Mouse (Mus musculus) midbrain, embryonic 10.5 days (tissue): Measurements from ENCODE around the gene Kiss1. TPM values are rescaled to one million over a fixed set of nuclear protein-coding genes. Genes with fewer than 3 reads are reported as not detected.

Source experiments
- DNase-seq: peaks from one replicate; pipeline ENCODE4 v3.0.0-alpha.2; 2017; ENCODE audit warnings: low spot score
- H3K27ac ChIP-seq: fragments of 300-500 bp; sonication (generic); replicated peaks from 2 replicates; pipeline ENCODE4 v1.5.1; 2016; ENCODE audit warnings: mild to moderate bottlenecking
- H3K27me3 ChIP-seq: fragments of 300-500 bp; sonication (generic); 2 replicates; pipeline ENCODE4 v1.6.1; 2016; ENCODE audit warnings: low read depth, mild to moderate bottlenecking; ENCODE audit not compliant: poor library complexity, severe bottlenecking
- H3K36me3 ChIP-seq: fragments of 300-500 bp; sonication (generic); 2 replicates; pipeline ENCODE4 v1.6.1; 2016; ENCODE audit warnings: mild to moderate bottlenecking, moderate library complexity
- H3K4me1 ChIP-seq: fragments of 300-500 bp; sonication (generic); 2 replicates; pipeline ENCODE4 v1.6.1; 2016
- H3K4me3 ChIP-seq: fragments of 300-500 bp; sonication (generic); 2 replicates; pipeline ENCODE4 v1.5.1; 2016; ENCODE audit warnings: mild to moderate bottlenecking, moderate library complexity
- H3K9me3 ChIP-seq: fragments of 300-500 bp; sonication (generic); replicated peaks from 2 replicates; pipeline ENCODE4 v1.6.1; 2016; ENCODE audit warnings: mild to moderate bottlenecking
- WGBS: fragments of 180-500 bp; shearing (Covaris S2); methylation state at CpG from one replicate; pipeline ENCODE4 v1.1.7; 2016; 5-methylcytosine and 5-hydroxymethylcytosine counted together
- polyA plus RNA-seq: library from polyadenylated mRNA; unstranded; fragments of >200 nt; fragmentation: Nextera tagmentation; extraction: Ambion mirVana; gene quantifications from 2 replicates; pipeline ENCODE4 v1.2.1, GENCODE M21; 2016

Gene Kiss1
- polyA plus RNA-seq, 1 experiment from 2014 or later = not detected

DNA sequence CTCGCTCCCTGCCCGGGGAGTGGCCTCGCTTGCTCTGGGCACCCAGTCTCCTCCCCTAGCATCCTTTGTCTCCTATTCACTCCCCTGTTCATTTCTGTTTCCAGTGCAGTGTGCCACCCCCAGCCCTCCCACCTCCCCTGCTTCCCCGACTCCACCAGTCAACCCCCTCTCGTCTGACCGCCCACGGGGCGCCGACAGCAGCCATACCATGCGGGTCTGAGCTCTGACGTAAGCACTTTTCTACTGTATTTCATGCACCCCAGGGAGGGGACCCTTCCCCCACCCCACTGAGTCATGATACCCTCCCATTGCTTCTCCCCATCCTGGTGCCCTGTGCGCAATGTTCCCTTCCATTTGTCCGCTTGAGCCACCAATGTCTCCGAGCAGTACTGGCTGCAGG lies 22.9 kb upstream of the Kiss1 start:
- H3K27me3 ChIP-seq = peaks cover 21% of the 10 kb centered on the region
- H3K9me3 ChIP-seq = no peaks in the 10 kb centered on the region
- H3K27ac ChIP-seq = no peak overlapping the region
- H3K36me3 ChIP-seq = peaks cover 74% of the 10 kb centered on the region
- H3K4me3 ChIP-seq = no peak overlapping the region
- no peak for DNase-seq
- peaks cover 23% of the 10 kb centered on the region for H3K4me1 ChIP-seq
- WGBS = 44% methylated on average over 14 of the region's 14 CpGs

- Histone ChIP-seq H3K4me3 (no peak overlapping the region), H3K27ac (no peak overlapping the region), H3K9me3 (no peaks in the 10 kb centered on the region), H3K4me1 (peaks cover 13% of the 10 kb centered on the region), H3K36me3 (peaks cover 37% of the 10 kb centered on the region), H3K27me3 (peaks cover 21% of the 10 kb centered on the region)
- WGBS = 69% methylated on average over 3 of the region's 3 CpGs
- no peak for DNase-seq
These were observed 19.1 kb upstream of the Kiss1 start for GRCm38 (mm10) chr1:133302540-133302939.

GRCm38 (mm10) chr1:133306842-133307241 lies 14.8 kb upstream of the Kiss1 start:
- WGBS = 7% methylated on average over 4 of the region's 4 CpGs
- DNase-seq = peak; percentile 83
- peak overlapping the region; percentile 70; the same call in 1 of the 2 replicates for H3K27ac ChIP-seq
- H3K4me3 ChIP-seq = no peak overlapping the region
- no peaks in the 10 kb centered on the region for H3K9me3 ChIP-seq
- H3K27me3 ChIP-seq = peaks cover 4% of the 10 kb centered on the region; the same call in 1 of the 2 replicates
- no peaks in the 10 kb centered on the region for H3K36me3 ChIP-seq
- H3K4me1 ChIP-seq = peaks cover 9% of the 10 kb centered on the region

DNA sequence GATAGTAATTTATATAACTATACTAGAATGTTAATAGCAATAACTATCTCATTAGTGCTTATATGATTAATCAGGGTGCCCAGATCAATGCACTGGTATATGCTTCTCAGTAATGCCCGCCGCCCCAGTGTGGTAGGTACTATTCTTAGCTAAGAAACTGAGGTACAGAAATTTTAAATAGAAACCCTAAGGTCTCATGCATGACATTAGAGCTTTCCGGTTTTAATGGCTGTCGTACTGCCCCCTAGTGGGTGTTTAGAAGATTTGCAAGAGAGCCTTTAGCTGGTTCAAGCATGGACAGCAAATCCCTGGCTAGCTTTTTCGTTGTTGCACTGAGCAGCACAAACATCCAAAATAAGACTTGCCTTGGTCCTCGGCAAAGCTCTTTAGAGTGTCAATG lies 14.4 kb upstream of the Kiss1 start:
- Histone ChIP-seq H3K27me3 (peaks cover 4% of the 10 kb centered on the region; the same call in 1 of the 2 replicates), H3K9me3 (no peaks in the 10 kb centered on the region), H3K27ac (no peak overlapping the region), H3K4me1 (peaks cover 14% of the 10 kb centered on the region), H3K4me3 (no peak overlapping the region), H3K36me3 (no peaks in the 10 kb centered on the region)
- DNase-seq = peak; percentile 43
- 21% methylated on average over 6 of the region's 6 CpGs for WGBS

DNA sequence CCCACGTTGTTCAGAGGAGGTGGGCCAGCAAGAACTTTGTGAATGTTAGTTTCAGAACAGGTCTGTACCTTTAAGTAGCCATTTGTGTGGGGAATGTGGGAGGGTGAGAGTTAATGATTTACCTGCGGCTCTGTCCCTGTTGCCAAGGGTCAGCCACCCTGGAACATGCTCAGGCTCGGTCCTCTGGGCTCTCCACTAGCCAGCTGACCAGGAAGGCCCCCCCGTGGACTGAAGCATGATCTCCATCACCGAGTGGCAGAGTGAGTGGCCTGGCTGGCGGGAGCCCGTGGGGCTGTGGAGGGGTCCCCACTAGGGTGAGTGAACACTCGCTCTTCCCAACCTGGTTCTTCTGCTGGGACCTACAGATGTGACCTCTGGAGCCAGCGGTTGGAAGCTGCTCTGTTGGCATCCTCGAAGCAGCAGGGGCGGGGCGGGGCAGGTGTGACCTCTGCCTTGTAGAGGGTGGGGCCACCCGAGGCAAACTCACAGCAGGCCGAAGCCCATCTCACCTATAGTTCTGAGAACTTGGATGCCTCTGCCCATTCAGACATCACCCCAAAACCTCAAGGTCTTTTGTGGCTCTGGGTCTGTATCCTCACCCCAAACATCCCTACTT lies 11.9 kb upstream of the Kiss1 start, which contains the start of gene Golt1a:
Gene Golt1a (plus strand): TSS at position 149 of the 616 bp plus-strand sequence.
- H3K4me1 ChIP-seq = peaks cover 17% of the 10 kb centered on the region
- H3K36me3 ChIP-seq = no peaks in the 10 kb centered on the region
- no peak within 1 kb of the TSS for H3K4me3 ChIP-seq
- no peaks in the 10 kb centered on the region for H3K9me3 ChIP-seq
- no peak for DNase-seq
- 67% methylated on average over 14 of the region's 14 CpGs for WGBS
- H3K27me3 ChIP-seq = peaks cover 4% of the 10 kb centered on the region; the same call in 1 of the 2 replicates
- no peak within 1 kb of the TSS for H3K27ac ChIP-seq

- H3K36me3 ChIP-seq = no peaks in the 10 kb centered on the region
These were observed 10.4 kb upstream of the Kiss1 start for GRCm38 (mm10) chr1:133311240-133311639.

GRCm38 (mm10) chr1:133311946-133312345 lies 9.7 kb upstream of the Kiss1 start:
- peaks cover 4% of the 10 kb centered on the region; the same call in 1 of the 2 replicates for H3K27me3 ChIP-seq
- 0 out of 2 replicates have a peak overlapping the region, but pooled peaks have one; percentile 10 for H3K27ac ChIP-seq
- no peaks in the 10 kb centered on the region for H3K9me3 ChIP-seq
- peaks cover 15% of the 10 kb centered on the region for H3K4me1 ChIP-seq
- H3K4me3 ChIP-seq = no peak overlapping the region
- WGBS = 37% methylated on average over 10 of the region's 10 CpGs
- DNase-seq = no peak
- H3K36me3 ChIP-seq = no peaks in the 10 kb centered on the region

More at GRCm38 (mm10) chr1:133311240-133311639, 10.4 kb upstream of the Kiss1 start:
- no peak overlapping the region for H3K27ac ChIP-seq
- H3K27me3 ChIP-seq = peaks cover 4% of the 10 kb centered on the region; the same call in 1 of the 2 replicates
- no peak overlapping the region for H3K4me3 ChIP-seq
- peaks cover 17% of the 10 kb centered on the region for H3K4me1 ChIP-seq
- no peak for DNase-seq
- H3K9me3 ChIP-seq = no peaks in the 10 kb centered on the region
- WGBS = 65% methylated on average over 4 of the region's 4 CpGs

DNA sequence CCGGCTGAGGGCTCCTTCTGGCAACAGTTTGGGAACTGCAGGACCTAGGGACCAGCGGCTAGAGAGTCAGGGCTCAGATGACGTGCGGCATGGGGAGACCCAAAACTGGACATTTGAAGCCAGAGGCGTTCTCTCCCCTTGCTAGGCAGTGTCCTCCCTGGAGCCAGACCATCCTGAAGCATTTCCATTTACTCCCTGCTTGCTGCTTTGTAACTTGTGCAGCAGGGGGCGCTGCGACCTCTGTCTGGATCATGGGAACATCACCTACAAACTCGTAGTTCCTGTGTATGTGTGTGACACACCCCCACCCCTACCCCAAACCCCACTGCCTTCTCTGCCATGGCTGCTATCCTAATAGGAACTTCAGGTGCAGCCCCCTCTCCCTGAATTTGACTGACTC lies 7.3 kb upstream of the Kiss1 start:
- peaks cover 10% of the 10 kb centered on the region for H3K4me1 ChIP-seq
- peak; percentile 68 for DNase-seq
- no peaks in the 10 kb centered on the region for H3K36me3 ChIP-seq
- peaks cover 4% of the 10 kb centered on the region; the same call in 1 of the 2 replicates for H3K27me3 ChIP-seq
- H3K9me3 ChIP-seq = peaks cover 8% of the 10 kb centered on the region; the same call in 1 of the 2 replicates
- no peak overlapping the region for H3K27ac ChIP-seq
- no peak overlapping the region for H3K4me3 ChIP-seq
- WGBS = 21% methylated on average over 8 of the region's 8 CpGs

DNA sequence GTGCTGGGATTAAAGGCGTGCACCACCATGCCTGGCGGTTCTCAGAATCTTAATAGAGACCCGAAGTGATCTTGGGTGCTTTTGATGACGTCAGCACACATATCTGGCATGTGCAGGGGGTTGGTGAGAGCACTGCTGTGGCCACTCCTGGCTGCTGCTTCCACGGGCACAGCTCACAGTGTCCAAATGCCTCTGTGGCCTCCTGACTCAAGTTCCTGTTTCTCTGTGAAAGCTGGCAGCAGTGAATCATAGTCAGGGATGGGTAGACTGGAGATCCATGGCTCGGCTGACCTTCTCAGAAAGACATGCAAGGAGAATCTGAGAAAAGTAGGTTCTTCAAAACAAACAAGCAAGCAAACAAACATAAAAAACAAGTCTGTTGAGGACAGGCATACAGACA lies 5.9 kb upstream of the Kiss1 start:
- Histone ChIP-seq H3K4me1 (peaks cover 10% of the 10 kb centered on the region), H3K27me3 (0 out of 2 replicates have a peak, but pooled peaks cover 2% of the 10 kb centered on the region), H3K4me3 (no peak overlapping the region), H3K9me3 (peaks cover 8% of the 10 kb centered on the region; the same call in 1 of the 2 replicates), H3K27ac (no peak overlapping the region), H3K36me3 (no peaks in the 10 kb centered on the region)
- no peak for DNase-seq
- 89% methylated on average over 6 of the region's 6 CpGs for WGBS

GRCm38 (mm10) chr1:133316577-133316976 lies 5.1 kb upstream of the Kiss1 start:
- Histone ChIP-seq H3K9me3 (peaks cover 8% of the 10 kb centered on the region; the same call in 1 of the 2 replicates), H3K27me3 (peaks cover 6% of the 10 kb centered on the region; the same call in 1 of the 2 replicates), H3K27ac (no peak overlapping the region), H3K4me1 (peaks cover 10% of the 10 kb centered on the region), H3K4me3 (no peak overlapping the region), H3K36me3 (no peaks in the 10 kb centered on the region)
- no peak for DNase-seq
- 82% methylated on average over 4 of the region's 4 CpGs for WGBS

DNA sequence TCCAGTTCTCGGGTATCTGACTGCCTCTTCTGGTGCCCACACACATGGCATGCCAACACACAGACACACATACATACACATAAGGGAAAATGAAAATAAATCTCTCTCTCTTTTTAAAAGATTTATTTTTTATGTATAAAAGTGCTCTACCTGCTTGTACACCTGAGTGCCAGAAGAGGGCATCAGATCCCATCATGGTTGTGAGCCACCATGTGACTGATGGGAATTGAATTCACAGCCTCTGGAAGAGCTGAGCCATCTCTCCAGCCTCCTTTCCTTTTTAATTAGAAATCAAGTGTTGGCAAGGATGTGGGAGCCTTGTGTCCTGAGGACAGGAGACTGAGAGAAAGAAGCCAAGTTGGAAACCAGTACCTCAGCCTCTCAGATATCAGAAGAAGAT lies 4.5 kb upstream of the Kiss1 start:
- peaks cover 5% of the 10 kb centered on the region for H3K4me1 ChIP-seq
- H3K27me3 ChIP-seq = peaks cover 6% of the 10 kb centered on the region; the same call in 1 of the 2 replicates
- WGBS = 84% methylated on average over 1 of the region's 1 CpGs
- no peak for DNase-seq
- no peaks in the 10 kb centered on the region for H3K36me3 ChIP-seq
- no peak overlapping the region for H3K27ac ChIP-seq
- no peak overlapping the region for H3K4me3 ChIP-seq
- H3K9me3 ChIP-seq = peaks cover 8% of the 10 kb centered on the region; the same call in 1 of the 2 replicates

GRCm38 (mm10) chr1:133323333-133323732 lies 1.7 kb downstream of the Kiss1 start:
- peaks cover 33% of the 10 kb centered on the region for H3K27me3 ChIP-seq
- no peak overlapping the region for H3K4me3 ChIP-seq
- no peak for DNase-seq
- H3K36me3 ChIP-seq = no peaks in the 10 kb centered on the region
- peaks cover 5% of the 10 kb centered on the region; the same call in 1 of the 2 replicates for H3K9me3 ChIP-seq
- peaks cover 14% of the 10 kb centered on the region for H3K4me1 ChIP-seq
- 69% methylated on average over 5 of the region's 5 CpGs for WGBS
- 0 out of 2 replicates have a peak overlapping the region, but pooled peaks have one; percentile 33 for H3K27ac ChIP-seq

DNA sequence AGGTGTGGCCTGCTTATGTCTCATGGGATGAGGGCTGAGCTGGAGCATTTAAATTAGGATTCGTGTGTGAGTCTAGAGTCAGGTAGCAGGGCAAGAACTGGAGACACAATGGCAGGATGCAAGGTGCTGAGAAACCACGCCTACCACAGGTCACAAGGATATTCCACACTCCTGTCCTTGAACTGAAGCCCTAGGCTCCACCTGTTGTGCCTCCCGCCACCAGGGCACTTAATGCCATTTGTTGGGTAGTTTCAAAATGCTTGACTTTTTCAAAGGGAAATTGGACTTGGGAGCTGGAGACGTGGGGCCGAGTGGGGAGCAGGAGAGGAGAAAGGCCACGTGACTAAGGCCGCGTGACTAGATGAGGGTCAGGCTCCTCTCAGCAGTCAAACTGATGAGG lies 4.3 kb downstream of the Kiss1 start:
- DNase-seq = no peak
- H3K9me3 ChIP-seq = no peaks in the 10 kb centered on the region
- WGBS = 90% methylated on average over 8 of the region's 8 CpGs
- no peaks in the 10 kb centered on the region for H3K36me3 ChIP-seq
- H3K4me3 ChIP-seq = no peak overlapping the region
- no peak overlapping the region for H3K27ac ChIP-seq
- peaks cover 56% of the 10 kb centered on the region for H3K27me3 ChIP-seq
- peaks cover 35% of the 10 kb centered on the region for H3K4me1 ChIP-seq
